Mouse (Mus musculus): ENCODE measurements around the gene Hhat. TPM values are rescaled to one million over a fixed set of nuclear protein-coding genes. Genes with fewer than 3 reads are reported as not detected.

Gene Hhat
- polyA plus RNA-seq, 1 experiment from 2014 or later: 4.8 TPM

DNA sequence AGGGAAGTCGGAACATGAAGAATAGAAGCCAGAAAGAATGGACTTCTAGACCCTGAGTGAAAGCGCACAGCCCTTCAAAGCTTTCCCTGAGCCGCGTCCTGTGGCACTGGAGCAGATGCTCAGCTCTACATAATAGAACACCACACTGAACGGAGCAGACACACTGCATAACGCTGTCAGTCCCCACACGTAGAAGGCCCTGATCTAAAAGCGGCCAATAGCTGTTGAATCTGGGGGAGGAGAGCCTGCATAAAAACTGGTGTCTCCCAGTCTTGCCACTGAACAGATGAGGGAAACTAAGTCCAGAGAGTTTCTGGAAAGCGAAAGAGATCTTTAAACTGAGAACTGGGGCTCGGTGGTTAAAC lies 911 bp downstream of the Hhat start:
- H3K4me3 ChIP-seq (ENCODE audit: low read depth, low read length): peak overlapping the region; percentile 65

DNA sequence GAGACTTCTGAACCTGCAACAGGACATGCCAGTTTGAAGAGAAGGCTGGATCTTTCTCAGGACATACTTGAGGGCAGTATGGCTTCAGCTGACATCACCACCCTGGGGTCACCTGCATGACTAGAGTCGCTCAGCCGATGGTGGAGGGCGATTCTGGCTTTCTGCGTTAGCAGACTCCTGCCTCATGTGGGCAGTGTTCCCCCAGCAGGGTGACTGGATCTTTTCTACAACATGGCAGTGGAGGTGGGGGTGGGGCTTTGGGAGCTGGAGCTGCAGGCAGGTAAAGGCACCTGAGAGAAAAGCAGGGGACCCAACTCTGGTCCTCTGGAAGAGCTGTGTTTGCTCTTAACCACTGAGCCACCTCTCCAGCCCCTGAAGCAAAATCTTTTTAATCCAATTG lies 5.5 kb downstream of the Hhat start:
- ATAC-seq: no peak
- Histone ChIP-seq H3K27me3 (replicated peaks; ENCODE audit: control insufficient read depth, insufficient read depth, low read length) (no peaks in the 10 kb centered on the region), H3K36me3 (ENCODE audit: control insufficient read depth, insufficient read depth) (no peaks in the 10 kb centered on the region), H3K4me1 (replicated peaks; ENCODE audit: control insufficient read depth, insufficient read depth, low read length) (peaks cover 4% of the 10 kb centered on the region; the same call in 1 of the 2 replicates), H3K4me3 (ENCODE audit: low read depth, low read length) (no peak overlapping the region), H3K9ac (ENCODE audit: low read depth, low read length) (no peak overlapping the region), H3K4me2 (replicated peaks; ENCODE audit: low read depth) (no peak overlapping the region), H3K27ac (ENCODE audit: low read depth, low read length) (no peak overlapping the region), H3K9me3 (ENCODE audit: control insufficient read depth) (no peaks in the 10 kb centered on the region)
- peak; percentile 58 for TF ChIP-seq CTCF (IDR thresholded peaks at IDR 0.05; ENCODE audit: low read depth)
- WGBS: 54% methylated on average over 4 of the region's 4 CpGs

More for the DNA sequence above, 911 bp downstream of the Hhat start:
- Histone ChIP-seq H3K27ac (ENCODE audit: low read depth, low read length) (peak overlapping the region; percentile 87), H3K27me3 (replicated peaks; ENCODE audit: control insufficient read depth, insufficient read depth, low read length) (no peaks in the 10 kb centered on the region), H3K9ac (ENCODE audit: low read depth, low read length) (peak overlapping the region; percentile 87), H3K4me2 (replicated peaks; ENCODE audit: low read depth) (peak overlapping the region; percentile 98), H3K36me3 (ENCODE audit: control insufficient read depth, insufficient read depth) (no peaks in the 10 kb centered on the region), H3K9me3 (ENCODE audit: control insufficient read depth) (no peaks in the 10 kb centered on the region), H3K4me1 (replicated peaks; ENCODE audit: control insufficient read depth, insufficient read depth, low read length) (peaks cover 4% of the 10 kb centered on the region; the same call in 1 of the 2 replicates)
- WGBS: 15% methylated on average over 10 of the region's 10 CpGs
- ATAC-seq: peak; percentile 54
- no peak for TF ChIP-seq CTCF (IDR thresholded peaks at IDR 0.05; ENCODE audit: low read depth)

DNA sequence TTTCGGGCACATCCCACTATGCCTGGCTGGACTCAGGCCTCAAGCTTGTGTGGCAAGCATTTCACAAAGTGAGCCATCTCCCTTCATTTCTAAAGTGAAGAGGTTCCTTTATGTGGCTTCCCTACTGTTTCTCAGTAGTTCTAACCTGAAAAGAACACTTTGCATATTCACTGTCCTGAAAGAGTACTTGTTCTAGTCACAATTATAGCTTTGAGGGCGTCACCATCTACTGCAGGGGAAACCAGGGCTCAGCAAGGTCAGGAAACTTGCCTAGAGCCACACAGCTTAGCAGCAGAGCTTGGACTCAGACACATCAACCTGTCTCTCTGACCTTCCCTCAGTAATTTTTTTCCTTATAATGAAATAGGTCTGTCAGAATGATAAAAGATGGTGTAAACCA lies 6.5 kb downstream of the Hhat start:
- Histone ChIP-seq H3K4me2 (replicated peaks; ENCODE audit: low read depth) (no peak overlapping the region), H3K9ac (ENCODE audit: low read depth, low read length) (no peak overlapping the region), H3K4me1 (replicated peaks; ENCODE audit: control insufficient read depth, insufficient read depth, low read length) (no peaks in the 10 kb centered on the region), H3K27ac (ENCODE audit: low read depth, low read length) (no peak overlapping the region), H3K9me3 (ENCODE audit: control insufficient read depth) (no peaks in the 10 kb centered on the region), H3K36me3 (ENCODE audit: control insufficient read depth, insufficient read depth) (no peaks in the 10 kb centered on the region), H3K27me3 (replicated peaks; ENCODE audit: control insufficient read depth, insufficient read depth, low read length) (no peaks in the 10 kb centered on the region), H3K4me3 (ENCODE audit: low read depth, low read length) (no peak overlapping the region)
- no peak for TF ChIP-seq CTCF (IDR thresholded peaks at IDR 0.05; ENCODE audit: low read depth)
- no peak for ATAC-seq
- WGBS: 77% methylated on average over 2 of the region's 2 CpGs

DNA sequence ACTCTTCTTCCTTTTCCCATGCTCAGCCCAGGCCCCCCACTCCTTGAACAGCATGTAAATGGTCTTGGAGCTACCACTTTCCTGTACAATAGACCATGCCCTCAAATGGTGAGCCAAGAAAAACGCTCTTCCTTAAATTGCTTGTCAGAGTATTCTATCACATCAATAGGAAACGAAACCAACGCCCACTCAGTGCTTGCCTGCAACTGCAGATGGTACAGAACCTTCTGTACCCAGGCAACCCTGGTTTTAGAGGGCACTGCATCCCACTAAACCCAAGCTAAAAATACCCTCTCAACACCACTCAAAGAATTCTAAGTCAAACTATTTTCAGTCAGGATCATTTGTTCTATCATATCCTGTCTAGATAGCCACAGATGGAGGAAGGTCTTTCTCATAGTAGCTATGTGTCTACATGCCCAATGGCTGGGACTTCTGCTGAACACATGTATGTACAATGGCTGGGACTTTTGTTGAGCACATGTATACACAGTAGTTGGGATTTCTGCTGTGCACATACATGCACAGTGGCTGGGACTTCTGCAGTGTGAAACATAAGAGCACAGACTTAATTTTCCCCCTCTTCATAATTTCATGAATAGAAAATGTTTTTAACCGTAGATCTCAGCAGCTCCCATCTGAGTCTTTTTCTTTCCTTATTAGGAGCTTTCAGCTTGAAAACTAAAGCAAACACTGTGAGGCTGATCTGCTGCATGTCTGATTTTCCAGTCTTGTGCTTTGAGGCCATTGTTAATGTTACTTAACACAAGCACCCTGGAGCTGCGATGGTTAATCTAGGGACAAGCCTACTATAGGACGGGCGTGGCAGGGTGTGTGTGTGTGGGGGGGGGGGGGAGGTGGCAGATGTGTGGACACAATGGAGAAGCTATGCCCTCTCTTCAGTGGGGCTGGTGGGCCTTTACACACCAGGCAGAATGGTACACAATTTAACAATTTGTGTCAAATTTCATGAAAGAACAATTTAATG lies 7.8 kb downstream of the Hhat start:
- H3K4me1 ChIP-seq (replicated peaks; ENCODE audit: control insufficient read depth, insufficient read depth, low read length): no peaks in the 10 kb centered on the region
- no peaks in the 10 kb centered on the region for H3K36me3 ChIP-seq (ENCODE audit: control insufficient read depth, insufficient read depth)
- H3K27me3 ChIP-seq (replicated peaks; ENCODE audit: control insufficient read depth, insufficient read depth, low read length): no peaks in the 10 kb centered on the region
- no peak overlapping the region for H3K4me3 ChIP-seq (ENCODE audit: low read depth, low read length)
- WGBS: 61% methylated on average over 7 of the region's 7 CpGs
- no peaks in the 10 kb centered on the region for H3K9me3 ChIP-seq (ENCODE audit: control insufficient read depth)
- no peak; the same call in 1 of the 2 replicates for ATAC-seq
- TF ChIP-seq CTCF (IDR thresholded peaks at IDR 0.05; ENCODE audit: low read depth): no peak
- H3K4me2 ChIP-seq (replicated peaks; ENCODE audit: low read depth): no peak overlapping the region
- H3K27ac ChIP-seq (ENCODE audit: low read depth, low read length): no peak overlapping the region
- no peak overlapping the region for H3K9ac ChIP-seq (ENCODE audit: low read depth, low read length)

GRCm38 (mm10) chr1:192756674-192757073 lies 14.3 kb downstream of the Hhat start:
- no peak for TF ChIP-seq CTCF (IDR thresholded peaks at IDR 0.05; ENCODE audit: low read depth)
- H3K9ac ChIP-seq (ENCODE audit: low read depth, low read length): no peak overlapping the region
- H3K4me3 ChIP-seq (ENCODE audit: low read depth, low read length): no peak overlapping the region
- no peak for ATAC-seq
- peaks cover 5% of the 10 kb centered on the region; the same call in 1 of the 2 replicates for H3K4me1 ChIP-seq (replicated peaks; ENCODE audit: control insufficient read depth, insufficient read depth, low read length)
- H3K27ac ChIP-seq (ENCODE audit: low read depth, low read length): no peak overlapping the region
- WGBS: 89% methylated on average over 7 of the region's 7 CpGs
- no peaks in the 10 kb centered on the region for H3K36me3 ChIP-seq (ENCODE audit: control insufficient read depth, insufficient read depth)
- H3K4me2 ChIP-seq (replicated peaks; ENCODE audit: low read depth): no peak overlapping the region
- no peaks in the 10 kb centered on the region for H3K9me3 ChIP-seq (ENCODE audit: control insufficient read depth)
- no peaks in the 10 kb centered on the region for H3K27me3 ChIP-seq (replicated peaks; ENCODE audit: control insufficient read depth, insufficient read depth, low read length)

- WGBS: 81% methylated on average over 13 of the region's 13 CpGs
- H3K36me3 ChIP-seq (ENCODE audit: control insufficient read depth, insufficient read depth): no peaks in the 10 kb centered on the region
- no peak for TF ChIP-seq CTCF (IDR thresholded peaks at IDR 0.05; ENCODE audit: low read depth)
- peaks cover 5% of the 10 kb centered on the region; the same call in 1 of the 2 replicates for H3K4me1 ChIP-seq (replicated peaks; ENCODE audit: control insufficient read depth, insufficient read depth, low read length)
- H3K27ac ChIP-seq (ENCODE audit: low read depth, low read length): no peak overlapping the region
- H3K4me3 ChIP-seq (ENCODE audit: low read depth, low read length): no peak overlapping the region
- no peaks in the 10 kb centered on the region for H3K27me3 ChIP-seq (replicated peaks; ENCODE audit: control insufficient read depth, insufficient read depth, low read length)
- no peak overlapping the region for H3K4me2 ChIP-seq (replicated peaks; ENCODE audit: low read depth)
- no peaks in the 10 kb centered on the region for H3K9me3 ChIP-seq (ENCODE audit: control insufficient read depth)
- H3K9ac ChIP-seq (ENCODE audit: low read depth, low read length): no peak overlapping the region
- ATAC-seq: no peak
Measured at GRCm38 (mm10) chr1:192755685-192756606, 15.1 kb downstream of the Hhat start.

All from intestine, postnatal 0 days (tissue).